Mouse (Mus musculus): ENCODE measurements at regions not wholly inside any gene's neighbourhood (a gene's known extent, or its start where the extent isn't known, plus 50 kb on each side); places are given as distances from the start of the nearest gene placed in this dataset.
"Not testable (repeated sequence)": the region's sequence is repeated elsewhere in the genome, so short reads cannot be mapped to it uniquely, and the experiment has no call there.

- 88% methylated on average over 25 of the region's 25 CpGs for WGBS
- not testable (repeated sequence) for DNase-seq (ENCODE audit: low spot score); H3K4me3 ChIP-seq (ENCODE audit: low read depth, low read length); H3K4me1 ChIP-seq (ENCODE audit: control insufficient read depth, insufficient read depth, low read length); ATAC-seq (ENCODE audit: insufficient read depth, low FRiP score, low TSS enrichment); H3K27me3 ChIP-seq (ENCODE audit: control insufficient read depth, insufficient read depth, low read length); H3K4me2 ChIP-seq (ENCODE audit: low read depth); H3K9me3 ChIP-seq (ENCODE audit: control insufficient read depth, low read length); H3K36me3 ChIP-seq (ENCODE audit: control insufficient read depth, insufficient read depth, low read length); H3K27ac ChIP-seq (ENCODE audit: low read depth, low read length); H3K9ac ChIP-seq (ENCODE audit: low read length)
Measured at GRCm38 (mm10) chr1:7271466-7272110, 2463.9 kb downstream of the Gm37988 start.

GRCm38 (mm10) chr1:7298921-7299685 lies 2491.4 kb downstream of the Gm37988 start:
- 93% methylated on average over 9 of the region's 9 CpGs for WGBS
- not testable (repeated sequence) for H3K4me2 ChIP-seq (ENCODE audit: low read depth); H3K27me3 ChIP-seq (ENCODE audit: control insufficient read depth, insufficient read depth, low read length); H3K36me3 ChIP-seq (ENCODE audit: control insufficient read depth, insufficient read depth, low read length); DNase-seq (ENCODE audit: low spot score); ATAC-seq (ENCODE audit: insufficient read depth, low FRiP score, low TSS enrichment); H3K9me3 ChIP-seq (ENCODE audit: control insufficient read depth, low read length); H3K4me3 ChIP-seq (ENCODE audit: low read depth, low read length); H3K9ac ChIP-seq (ENCODE audit: low read length); H3K27ac ChIP-seq (ENCODE audit: low read depth, low read length); H3K4me1 ChIP-seq (ENCODE audit: control insufficient read depth, insufficient read depth, low read length)

- H3K4me1 ChIP-seq (ENCODE audit: control insufficient read depth, insufficient read depth, low read length) = no peaks in the 10 kb centered on the region; the same call in 1 of the 2 replicates
- ATAC-seq (ENCODE audit: insufficient read depth, low FRiP score, low TSS enrichment) = peak; percentile 28; the same call in 1 of the 2 replicates
- no peaks in the 10 kb centered on the region for H3K27me3 ChIP-seq (ENCODE audit: control insufficient read depth, insufficient read depth, low read length)
- no peak overlapping the region for H3K4me2 ChIP-seq (ENCODE audit: low read depth)
- no peak overlapping the region for H3K27ac ChIP-seq (ENCODE audit: low read depth, low read length)
- 42% methylated on average over 5 of the region's 5 CpGs for WGBS
- H3K9me3 ChIP-seq (ENCODE audit: control insufficient read depth, low read length) = no peaks in the 10 kb centered on the region
- no peak overlapping the region for H3K9ac ChIP-seq (ENCODE audit: low read length)
- DNase-seq (ENCODE audit: low spot score) = no peak
- H3K4me3 ChIP-seq (ENCODE audit: low read depth, low read length) = no peak overlapping the region
- no peaks in the 10 kb centered on the region for H3K36me3 ChIP-seq (ENCODE audit: control insufficient read depth, insufficient read depth, low read length)
Measured at GRCm38 (mm10) chr1:7308952-7309617, 2501.4 kb downstream of the Gm37988 start.

GRCm38 (mm10) chr1:7312401-7312800 lies 2504.7 kb downstream of the Gm37988 start:
- 68% methylated on average over 6 of the region's 6 CpGs for WGBS
- H3K4me1 ChIP-seq (ENCODE audit: control insufficient read depth, insufficient read depth, low read length); H3K9me3 ChIP-seq (ENCODE audit: control insufficient read depth, low read length); H3K27ac ChIP-seq (ENCODE audit: low read depth, low read length); DNase-seq (ENCODE audit: low spot score); ATAC-seq (ENCODE audit: insufficient read depth, low FRiP score, low TSS enrichment); H3K4me2 ChIP-seq (ENCODE audit: low read depth); H3K9ac ChIP-seq (ENCODE audit: low read length); H3K27me3 ChIP-seq (ENCODE audit: control insufficient read depth, insufficient read depth, low read length); H3K4me3 ChIP-seq (ENCODE audit: low read depth, low read length); H3K36me3 ChIP-seq (ENCODE audit: control insufficient read depth, insufficient read depth, low read length): not testable (repeated sequence)

- ATAC-seq (ENCODE audit: insufficient read depth, low FRiP score, low TSS enrichment) (peak; percentile 88), DNase-seq (ENCODE audit: low spot score) (peak; percentile 51)
- Histone ChIP-seq H3K4me1 (ENCODE audit: control insufficient read depth, insufficient read depth, low read length) (no peaks in the 10 kb centered on the region; the same call in 1 of the 2 replicates), H3K27me3 (ENCODE audit: control insufficient read depth, insufficient read depth, low read length) (no peaks in the 10 kb centered on the region), H3K27ac (ENCODE audit: low read depth, low read length) (no peak overlapping the region), H3K9me3 (ENCODE audit: control insufficient read depth, low read length) (no peaks in the 10 kb centered on the region), H3K4me2 (ENCODE audit: low read depth) (no peak overlapping the region), H3K36me3 (ENCODE audit: control insufficient read depth, insufficient read depth, low read length) (no peaks in the 10 kb centered on the region), H3K9ac (ENCODE audit: low read length) (no peak overlapping the region), H3K4me3 (ENCODE audit: low read depth, low read length) (no peak overlapping the region)
- WGBS = 15% methylated on average over 3 of the region's 3 CpGs
Measured at GRCm38 (mm10) chr1:7313468-7313867, 2505.8 kb downstream of the Gm37988 start.

GRCm38 (mm10) chr1:7318850-7319249 lies 2511.2 kb downstream of the Gm37988 start:
- WGBS = 72% methylated on average over 2 of the region's 2 CpGs
- no peak overlapping the region for H3K9ac ChIP-seq (ENCODE audit: low read length)
- no peaks in the 10 kb centered on the region for H3K9me3 ChIP-seq (ENCODE audit: control insufficient read depth, low read length)
- ATAC-seq (ENCODE audit: insufficient read depth, low FRiP score, low TSS enrichment) (no peak), DNase-seq (ENCODE audit: low spot score) (no peak)
- H3K27me3 ChIP-seq (ENCODE audit: control insufficient read depth, insufficient read depth, low read length) = no peaks in the 10 kb centered on the region
- no peaks in the 10 kb centered on the region for H3K36me3 ChIP-seq (ENCODE audit: control insufficient read depth, insufficient read depth, low read length)
- no peak overlapping the region for H3K4me3 ChIP-seq (ENCODE audit: low read depth, low read length)
- no peak overlapping the region for H3K4me2 ChIP-seq (ENCODE audit: low read depth)
- H3K27ac ChIP-seq (ENCODE audit: low read depth, low read length) = no peak overlapping the region
- no peaks in the 10 kb centered on the region for H3K4me1 ChIP-seq (ENCODE audit: control insufficient read depth, insufficient read depth, low read length)

GRCm38 (mm10) chr1:7319313-7319712 lies 2511.6 kb downstream of the Gm37988 start:
- no peaks in the 10 kb centered on the region for H3K4me1 ChIP-seq (ENCODE audit: control insufficient read depth, insufficient read depth, low read length)
- no peak overlapping the region for H3K27ac ChIP-seq (ENCODE audit: low read depth, low read length)
- 24% methylated on average over 4 of the region's 4 CpGs for WGBS
- H3K4me2 ChIP-seq (ENCODE audit: low read depth) = no peak overlapping the region
- no peaks in the 10 kb centered on the region for H3K36me3 ChIP-seq (ENCODE audit: control insufficient read depth, insufficient read depth, low read length)
- H3K9me3 ChIP-seq (ENCODE audit: control insufficient read depth, low read length) = no peaks in the 10 kb centered on the region
- H3K9ac ChIP-seq (ENCODE audit: low read length) = no peak overlapping the region
- no peaks in the 10 kb centered on the region for H3K27me3 ChIP-seq (ENCODE audit: control insufficient read depth, insufficient read depth, low read length)
- H3K4me3 ChIP-seq (ENCODE audit: low read depth, low read length) = no peak overlapping the region
- DNase-seq (ENCODE audit: low spot score) (no peak), ATAC-seq (ENCODE audit: insufficient read depth, low FRiP score, low TSS enrichment) (peak; percentile 54; the same call in 1 of the 2 replicates)

Data from neural tube, embryonic 11.5 days (tissue).